Mouse (Mus musculus): ENCODE results near the gene Wscd2.
A peak's percentile ranks its signal among the peaks of the same experiment; 100 is the strongest.

Wscd2 gene

DNA sequence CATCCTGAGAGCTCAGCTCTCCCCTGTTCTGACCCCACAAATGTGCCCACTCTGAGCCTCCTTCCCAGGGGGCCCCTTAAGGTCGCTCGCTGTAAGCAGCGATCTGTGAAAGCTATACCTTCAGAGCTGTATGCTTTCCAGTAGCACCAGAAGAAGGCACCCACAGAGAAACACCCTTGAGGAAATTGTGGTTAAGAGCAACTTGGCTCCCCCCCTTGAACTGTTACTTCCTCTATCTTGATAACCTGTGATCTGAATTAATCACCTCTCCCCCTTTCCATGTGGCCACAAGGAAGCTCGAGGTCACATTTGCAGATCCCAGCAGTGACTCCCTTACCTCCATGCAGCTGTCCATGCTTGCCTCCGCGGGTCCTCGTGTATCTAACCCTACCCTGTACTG is 130.9 kb downstream of the Wscd2 start:
- DNase-seq: no peak

DNA sequence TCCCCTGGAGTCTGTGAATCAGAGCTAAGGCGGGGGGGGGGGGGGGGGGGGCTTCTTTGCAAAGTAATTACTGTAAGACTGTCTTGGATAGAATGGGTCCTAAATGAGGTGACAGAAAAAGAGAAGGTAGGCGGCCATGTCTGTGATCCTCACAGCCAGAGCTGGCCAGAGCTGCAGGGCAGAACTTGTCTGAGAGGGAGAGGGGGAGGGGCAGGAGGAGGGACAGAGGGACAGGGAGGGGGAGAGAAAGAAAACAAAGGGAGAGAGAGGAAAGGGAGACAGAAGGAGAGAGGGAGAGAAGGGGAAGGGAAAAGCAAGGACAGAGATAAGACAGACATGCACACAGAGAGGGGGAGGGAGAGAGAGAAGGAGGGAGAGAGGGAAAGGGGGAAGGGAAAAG is 132.9 kb downstream of the Wscd2 start:
- DNase-seq: no peak

DNA sequence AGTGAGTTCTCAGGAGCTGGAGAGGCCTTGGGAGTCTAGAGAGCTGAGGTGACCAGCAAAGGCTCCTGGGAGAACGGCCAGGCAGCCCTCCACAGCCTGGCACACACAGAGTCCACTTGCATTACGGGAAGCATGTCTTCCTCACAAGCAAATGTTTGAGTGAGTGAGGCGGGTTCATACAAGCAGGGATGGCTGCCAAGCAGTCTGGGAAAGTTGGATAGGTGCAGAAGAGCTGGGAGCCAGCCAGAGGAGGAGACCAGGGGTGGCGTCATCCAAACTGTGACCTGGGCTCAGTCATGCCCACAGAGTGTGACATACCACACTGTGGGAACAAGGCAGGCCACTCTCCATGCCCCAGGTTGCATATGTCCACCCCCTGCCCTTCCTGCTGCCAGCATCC is 134.9 kb downstream of the Wscd2 start:
- DNase-seq: peak; percentile 50

GRCm38 (mm10) chr5:113626352-113626751 is 136.2 kb downstream of the Wscd2 start:
- no peak for DNase-seq

- no peak for DNase-seq
These were observed 136.9 kb downstream of the Wscd2 start for GRCm38 (mm10) chr5:113626991-113627390.

GRCm38 (mm10) chr5:113627820-113628437 is 137.8 kb downstream of the Wscd2 start:
- DNase-seq: no peak

DNA sequence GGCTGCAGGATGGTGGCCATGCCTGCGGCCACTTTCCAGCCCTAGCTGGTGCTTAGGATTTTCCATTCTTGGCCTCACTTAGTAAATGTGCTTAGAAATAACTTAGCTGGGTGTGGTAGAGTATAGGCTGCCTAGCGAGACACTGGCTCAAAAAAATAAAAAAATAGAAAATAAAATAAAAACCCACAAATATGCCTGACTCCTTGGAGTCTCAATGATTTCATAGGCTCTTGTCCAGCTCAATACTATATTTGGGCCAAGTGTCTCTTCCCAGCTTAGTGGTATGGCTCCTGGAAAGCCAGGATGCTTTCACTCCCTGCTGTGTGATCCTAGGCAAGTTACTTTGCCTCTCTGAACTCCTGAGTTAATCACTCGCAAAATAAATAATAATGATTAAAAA is 139.1 kb downstream of the Wscd2 start:
- DNase-seq: no peak

DNA sequence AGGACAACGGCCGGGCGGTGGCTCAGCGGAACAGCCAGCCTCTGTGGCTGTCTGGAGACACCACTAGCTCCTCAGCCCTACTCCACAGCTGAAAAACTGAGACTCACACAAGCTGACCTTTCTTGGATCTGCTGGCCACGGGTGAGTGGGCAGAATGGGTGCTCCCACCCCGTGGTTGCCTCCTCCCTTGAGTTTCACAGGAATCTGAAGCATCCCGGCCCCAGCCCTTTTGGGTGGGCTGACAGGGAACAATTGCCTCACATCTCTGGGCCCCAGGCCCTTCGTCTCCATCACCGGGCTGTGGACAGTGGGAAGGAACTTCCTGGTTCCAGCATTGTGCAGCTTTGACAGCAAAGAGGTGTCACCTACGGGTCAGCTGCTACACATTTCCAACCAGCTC is 140.0 kb downstream of the Wscd2 start:
- DNase-seq: no peak

GRCm38 (mm10) chr5:113633037-113633714 is 143.0 kb downstream of the Wscd2 start:
- DNase-seq: no peak

GRCm38 (mm10) chr5:113634024-113634651 is 144.0 kb downstream of the Wscd2 start:
- DNase-seq: peak; percentile 67

DNA sequence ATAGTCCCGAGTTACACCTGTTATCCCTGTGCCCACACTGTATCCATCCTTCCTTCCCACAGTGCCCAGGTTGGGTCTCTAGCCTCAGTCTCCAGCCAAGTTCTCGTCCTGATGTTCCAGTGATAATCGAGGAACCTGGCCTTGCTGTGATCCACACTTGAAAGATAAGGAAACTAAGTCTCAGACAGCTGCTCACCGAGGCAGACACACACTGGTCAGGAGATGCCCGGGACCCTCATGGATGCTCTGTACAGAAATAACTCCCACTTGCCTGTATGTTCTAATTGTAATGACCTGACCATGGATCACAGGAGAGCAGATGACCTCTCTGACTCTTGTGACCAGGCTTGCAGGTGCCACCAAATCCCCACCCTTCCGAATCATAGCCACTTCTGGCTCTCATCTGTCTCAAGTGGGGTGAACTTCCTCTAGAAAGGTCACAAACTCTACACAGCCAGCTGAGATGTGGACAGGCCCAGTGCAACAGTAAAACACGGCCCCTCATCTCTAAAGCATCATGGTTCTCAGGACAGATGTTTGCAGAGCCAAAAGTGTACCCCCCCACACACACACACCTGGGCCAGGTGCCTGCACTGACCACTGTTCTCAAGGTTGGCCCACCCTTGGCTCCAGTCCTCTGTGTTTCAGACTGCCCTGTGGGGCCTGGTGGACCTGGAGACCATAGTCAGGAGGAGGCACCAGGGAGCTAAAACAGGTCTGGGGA is 144.9 kb downstream of the Wscd2 start:
- DNase-seq: no peak

DNA sequence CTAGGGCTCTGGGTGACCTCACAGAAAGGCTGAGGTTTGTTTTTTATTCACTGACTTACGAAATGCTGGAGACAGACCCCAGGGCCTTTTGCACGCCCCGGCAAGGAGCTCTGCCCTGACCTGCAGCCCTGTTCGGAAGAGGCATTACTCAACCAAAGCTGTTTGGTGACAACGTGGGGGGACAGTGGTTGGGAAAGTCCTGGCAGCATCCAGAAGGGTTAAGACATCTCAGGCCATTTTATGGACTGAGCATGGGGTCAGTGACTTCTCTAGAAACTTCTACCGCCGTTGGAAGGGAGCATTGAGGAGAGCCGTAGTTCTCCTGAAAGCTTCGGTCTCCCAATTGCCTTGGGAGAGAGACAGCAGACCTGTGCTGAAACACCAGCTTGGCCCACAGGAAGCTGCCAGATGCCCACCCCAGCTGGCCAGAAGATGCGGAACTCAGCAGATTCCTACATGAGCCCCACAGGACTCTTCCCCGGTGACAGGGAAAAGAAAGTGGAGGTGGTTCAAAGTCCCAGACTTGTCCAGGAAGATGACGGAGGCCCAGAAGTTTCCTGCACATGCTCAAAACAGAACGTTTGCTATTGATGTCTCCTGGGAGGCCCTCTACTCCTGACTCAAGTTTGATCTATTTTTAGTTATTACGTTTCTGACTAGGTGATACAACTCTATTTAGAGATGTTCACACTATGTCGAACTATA is 145.9 kb downstream of the Wscd2 start:
- DNase-seq: no peak

- no peak for DNase-seq
These were observed 147.5 kb downstream of the Wscd2 start for GRCm38 (mm10) chr5:113637631-113638030.

DNA sequence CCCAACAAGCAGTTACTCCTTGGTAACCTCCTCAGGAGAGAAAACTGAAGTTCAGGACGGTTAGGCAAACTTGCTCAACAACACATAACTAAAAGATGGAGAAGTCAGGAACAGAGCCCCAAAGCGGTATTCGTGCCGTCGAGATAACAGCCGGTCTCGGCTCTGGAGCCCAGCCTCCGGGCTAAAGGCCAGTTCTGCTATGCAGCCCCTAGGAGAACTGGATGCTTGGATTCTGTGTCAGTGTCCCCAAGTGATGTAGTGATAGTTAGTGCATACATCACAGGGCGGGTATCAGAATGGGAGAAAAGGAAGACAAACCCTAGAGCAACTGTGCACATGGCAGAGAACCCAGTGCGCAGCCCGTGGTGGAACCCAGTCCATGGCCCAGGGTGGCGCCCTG is 147.9 kb downstream of the Wscd2 start:
- DNase-seq: no peak

- no peak for DNase-seq
These were observed 149.0 kb downstream of the Wscd2 start for GRCm38 (mm10) chr5:113639126-113639525.
